ENCODE assay signal across 8 mouse cellular contexts in the genomic region with DNA sequence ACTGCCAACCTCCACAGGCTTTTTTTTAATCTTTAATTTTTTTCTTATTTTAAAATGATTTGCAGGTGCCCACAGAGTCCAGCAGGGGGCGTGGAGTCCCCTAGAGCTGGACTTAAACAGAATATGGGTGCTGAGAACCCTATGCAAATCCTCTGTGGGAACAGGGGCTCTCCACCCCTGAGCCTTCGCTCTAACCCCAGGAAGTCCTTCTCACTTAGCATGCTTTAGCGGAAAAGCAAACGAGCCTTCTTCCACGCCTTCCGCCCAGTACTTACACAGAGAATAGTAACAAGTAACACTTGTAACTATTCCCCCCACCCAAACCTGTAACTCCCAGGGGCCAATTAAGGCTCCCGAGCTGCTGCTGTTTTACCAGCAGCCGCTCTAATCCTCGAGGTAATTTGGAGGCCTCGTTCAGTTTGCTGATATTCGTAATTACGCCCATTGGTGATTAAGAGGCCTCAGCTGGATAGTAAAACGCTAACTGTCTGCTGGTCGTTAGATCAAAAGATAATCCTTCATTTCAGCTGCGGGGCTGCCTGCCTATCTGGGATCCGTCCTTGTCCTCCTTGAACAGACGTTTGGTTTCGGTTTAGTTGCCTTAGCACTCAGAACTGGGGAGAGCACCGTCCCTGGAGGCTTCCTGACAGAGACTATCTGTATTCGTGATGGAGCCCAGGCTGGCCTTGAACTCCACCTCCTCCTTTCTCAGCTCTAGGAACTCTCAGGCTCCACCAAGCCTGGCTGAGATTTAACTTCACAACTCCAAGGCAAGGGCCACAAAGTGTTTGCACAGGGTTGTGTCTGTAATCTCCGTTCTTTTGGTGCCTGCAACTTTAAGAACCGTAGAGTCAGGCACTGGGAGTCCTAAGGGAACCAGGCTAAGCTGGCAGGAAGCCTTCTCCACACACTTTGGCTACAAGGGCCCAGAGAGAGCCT. TPM values are rescaled to one million over a fixed set of nuclear protein-coding genes. Genes with fewer than 3 reads are reported as not detected.
DNase-seq lines count a peak whose midpoint lies in the region; ATAC-seq and TF ChIP-seq lines count a peak whose summit lies in the region.

No protein-coding gene starts in this region.

- H3K9ac ChIP-seq in lung, embryonic 16.5 days (ENCODE audit: low read length), result no peak overlapping the region
- no peak overlapping the region for H3K9ac ChIP-seq in limb, embryonic 14.5 days (ENCODE audit: low read depth, low read length, severe bottlenecking)

- H3K9me3 ChIP-seq in lung, embryonic 16.5 days (ENCODE audit: control insufficient read depth, low read length), result no peaks in the 10 kb centered on the region
- H3K9me3 ChIP-seq in limb, embryonic 14.5 days (ENCODE audit: control insufficient read depth, low read length), result no peaks in the 10 kb centered on the region

- H3K4me1 ChIP-seq in lung, embryonic 16.5 days (replicated peaks; ENCODE audit: control insufficient read depth, insufficient read depth, low read length), result peaks cover 4% of the 10 kb centered on the region; the same call in 1 of the 2 replicates
- H3K4me1 ChIP-seq in limb, embryonic 14.5 days (ENCODE audit: control insufficient read depth, insufficient read depth, low read length), result peaks cover 3% of the 10 kb centered on the region; the same call in 1 of the 2 replicates

- no peaks in the 10 kb centered on the region for H3K27me3 ChIP-seq in lung, embryonic 16.5 days (ENCODE audit: control insufficient read depth, insufficient read depth, low read depth, low read length)
- no peaks in the 10 kb centered on the region for H3K27me3 ChIP-seq in limb, embryonic 14.5 days (ENCODE audit: control insufficient read depth, insufficient read depth, low read length)

- DNase-seq in lung, postnatal 25 days (ENCODE audit: low spot score), result no peak
- DNase-seq in adrenal gland, adult 2 months, result peak; percentile 61
- peak; percentile 32 for DNase-seq in gastrocnemius, postnatal 25 days
- DNase-seq in limb, embryonic 14.5 days (ENCODE audit: low spot score), result no peak
- no peak for DNase-seq in right cerebral cortex, adult 18-20 months
- no peak for DNase-seq in left cerebral cortex, postnatal 10 days (ENCODE audit: extremely low spot score in 1 of 2, low spot score in 2 of 2)

- H3K36me3 ChIP-seq in lung, embryonic 16.5 days (ENCODE audit: control insufficient read depth, insufficient read depth, low read length), result no peaks in the 10 kb centered on the region
- H3K36me3 ChIP-seq in limb, embryonic 14.5 days (ENCODE audit: control insufficient read depth, insufficient read depth, low read length), result no peaks in the 10 kb centered on the region

- no peak overlapping the region for H3K4me2 ChIP-seq in lung, embryonic 16.5 days (ENCODE audit: low read depth, low read length)
- H3K4me2 ChIP-seq in limb, embryonic 14.5 days (replicated peaks; ENCODE audit: low read depth, low read length, severe bottlenecking), result 0 out of 2 replicates have a peak overlapping the region, but pooled peaks have one; percentile 0

- no peak overlapping the region for H3K27ac ChIP-seq in lung, embryonic 16.5 days (ENCODE audit: low read length)
- H3K27ac ChIP-seq in limb, embryonic 14.5 days (replicated peaks; ENCODE audit: low read depth, low read length), result no peak overlapping the region

- ATAC-seq in lung, embryonic 16.5 days (ENCODE audit: low read depth), result 0 out of 2 replicates have a peak, but pooled peaks have one; percentile 12
- no peak for ATAC-seq in limb, embryonic 14.5 days (ENCODE audit: low FRiP score, low read depth)
- no peak for ATAC-seq in erythroblast, adult 5-6 weeks (replicated peaks; ENCODE audit: low FRiP score, poor library complexity, severe bottlenecking)

- WGBS in lung, embryonic 16.5 days, result 20% methylated on average over 22 of the region's 22 CpGs
- WGBS in limb, embryonic 14.5 days, result 14% methylated on average over 22 of the region's 22 CpGs

- intact Hi-C loops in left cerebral cortex, postnatal 10 days (cut with DNase I), result no loop called here

- no peak for TF ChIP-seq POLR2A in limb, embryonic 14.5 days (IDR thresholded peaks at IDR 0.05; ENCODE audit: borderline replicate concordance, extremely low read depth, insufficient read depth, insufficient read length)

- no peak overlapping the region for H3K4me3 ChIP-seq in lung, embryonic 16.5 days (ENCODE audit: low read length)
- H3K4me3 ChIP-seq in limb, embryonic 14.5 days (replicated peaks; ENCODE audit: low read length), result no peak overlapping the region

RNA-seq across cellular contexts. Expression of gene Myo1h, which starts 8.0 kb away (rescaled TPM):
- polyA plus RNA-seq in lung, embryonic 16.5 days (2015; fragmentation: Nextera tagmentation; extraction: Ambion mirVana), result 5.4 and 6.8 TPM in 2 replicates
- under 1 TPM; 0.49 to 0.97 TPM for total RNA-seq in adrenal gland, adult 2 months (2021)
- 0.22 TPM in 1 of 2 replicates, not detected in the other for polyA plus RNA-seq in adrenal gland, adult 2 months (2012; rRNA removed)
- under 1 TPM; 0.10 to 0.21 TPM for total RNA-seq in gastrocnemius, postnatal 25 days (2021)
- polyA plus RNA-seq in limb, embryonic 14.5 days (2012; rRNA removed), result 1.6 TPM in 2 replicates
- 2.2 and 2.4 TPM in 2 replicates for polyA plus RNA-seq in limb, embryonic 14.5 days (2014; fragmentation: Nextera tagmentation; extraction: Ambion mirVana)
- total RNA-seq in erythroblast, adult 5-6 weeks (2015; ENCODE audit: low replicate concordance), result not detected in 2 replicates
- total RNA-seq in erythroblast, adult 5-6 weeks (2017; ENCODE audit: low replicate concordance), result 0.84 TPM in 1 of 2 replicates, not detected in the other
- under 1 TPM; 0.53 to 0.92 TPM for total RNA-seq in left cerebral cortex, postnatal 10 days (2021)

RNA-seq across cellular contexts. Expression of gene Foxn4, which starts 23.4 kb away (rescaled TPM):
- 3.6 and 5.3 TPM in 2 replicates for polyA plus RNA-seq in lung, embryonic 16.5 days (2015; fragmentation: Nextera tagmentation; extraction: Ambion mirVana)
- not detected for total RNA-seq in adrenal gland, adult 2 months (2021)
- polyA plus RNA-seq in adrenal gland, adult 2 months (2012; rRNA removed), result not detected in 2 replicates
- total RNA-seq in gastrocnemius, postnatal 25 days (2021), result not detected
- polyA plus RNA-seq in limb, embryonic 14.5 days (2012; rRNA removed), result 0.09 and 0.13 TPM in 2 replicates
- not detected in 2 replicates for polyA plus RNA-seq in limb, embryonic 14.5 days (2014; fragmentation: Nextera tagmentation; extraction: Ambion mirVana)
- total RNA-seq in erythroblast, adult 5-6 weeks (2015; ENCODE audit: low replicate concordance), result not detected in 2 replicates
- total RNA-seq in erythroblast, adult 5-6 weeks (2017; ENCODE audit: low replicate concordance), result not detected in 2 replicates
- total RNA-seq in left cerebral cortex, postnatal 10 days (2021), result not detected

Comparison
In these comparisons a context has a peak if more than half of its experiments do, and no peak if none do; other contexts are left out.
1. DNase-seq: peak in adrenal gland, adult 2 months (single experiment) and gastrocnemius, postnatal 25 days (single experiment); none in lung, postnatal 25 days (single experiment), limb, embryonic 14.5 days (single experiment), right cerebral cortex, adult 18-20 months (single experiment) and left cerebral cortex, postnatal 10 days (0 of 2).